Mouse (Mus musculus) kidney, embryonic 16.5 days (tissue): ENCODE measurements around the gene Samd14. TPM values are rescaled to one million over a fixed set of nuclear protein-coding genes. Genes with fewer than 3 reads are reported as not detected.

Experiments used
- ATAC-seq: fragments of 200-750 bp; cut with Nextera tagmentation; 2 replicates; pipeline ENCODE4 v1.8.0; 2017; ENCODE audit warnings: moderate TSS enrichment; ENCODE audit not compliant: low FRiP score, low TSS enrichment
- H3K27ac ChIP-seq: fragments of 300-500 bp; sonication (generic); 2 replicates; pipeline ENCODE4 v1.5.1; 2014; ENCODE audit warnings: low read length
- H3K27me3 ChIP-seq: fragments of 300-500 bp; sonication (generic); 2 replicates; pipeline ENCODE4 v1.6.1; 2014; ENCODE audit warnings: low read length, control low read depth, mixed read lengths; ENCODE audit not compliant: insufficient read depth
- H3K36me3 ChIP-seq: fragments of 300-500 bp; sonication (generic); 2 replicates; pipeline ENCODE4 v1.6.1; 2014; ENCODE audit warnings: low read length, control low read depth, mixed read lengths; ENCODE audit not compliant: insufficient read depth
- H3K4me1 ChIP-seq: fragments of 300-500 bp; sonication (generic); 2 replicates; pipeline ENCODE4 v1.6.1; 2014; ENCODE audit warnings: low read length, control low read depth, mixed read lengths; ENCODE audit not compliant: insufficient read depth
- H3K4me2 ChIP-seq: fragments of 300-500 bp; sonication (generic); replicated peaks from 2 replicates; pipeline ENCODE4 v1.6.1; 2014; ENCODE audit warnings: low read depth, low read length
- H3K4me3 ChIP-seq: fragments of 300-500 bp; sonication (generic); 2 replicates; pipeline ENCODE4 v1.5.1; 2014; ENCODE audit warnings: mild to moderate bottlenecking, low read length
- H3K9ac ChIP-seq: fragments of 300-500 bp; sonication (generic); replicated peaks from 2 replicates; pipeline ENCODE4 v1.6.1; 2014; ENCODE audit warnings: low read length
- H3K9me3 ChIP-seq: fragments of 300-500 bp; sonication (generic); 2 replicates; pipeline ENCODE4 v1.6.1; 2016; ENCODE audit warnings: low read length, control low read depth
- WGBS: fragments of 180-500 bp; shearing (Covaris S2); extraction: QIAGEN DNeasy Blood & Tissue Kit; methylation state at CpG from one replicate; pipeline ENCODE4 v1.1.7; 2014; 5-methylcytosine and 5-hydroxymethylcytosine counted together
- polyA plus RNA-seq: library from polyadenylated mRNA; unstranded; fragments of >200 nt; fragmentation: Nextera tagmentation; extraction: Ambion mirVana; gene quantifications from 2 replicates; pipeline ENCODE4 v1.2.1, GENCODE M21; 2015

Gene Samd14
- polyA plus RNA-seq, 1 experiment from 2014 or later: 19.2 TPM

- ATAC-seq: no peak
- peak overlapping the region; percentile 95 for H3K4me3 ChIP-seq
- peaks cover 48% of the 10 kb centered on the region for H3K4me1 ChIP-seq
- no peaks in the 10 kb centered on the region for H3K27me3 ChIP-seq
- H3K9me3 ChIP-seq: no peaks in the 10 kb centered on the region
- peak overlapping the region; percentile 95 for H3K27ac ChIP-seq
- H3K36me3 ChIP-seq: no peaks in the 10 kb centered on the region
- H3K4me2 ChIP-seq: peak overlapping the region; percentile 90
- 12% methylated on average over 10 of the region's 10 CpGs for WGBS
- peak overlapping the region; percentile 93 for H3K9ac ChIP-seq
Observed at GRCm38 (mm10) chr11:94988780-94989561, 20.7 kb upstream of the Samd14 start.

- peak overlapping the region; percentile 95 for H3K27ac ChIP-seq
- H3K36me3 ChIP-seq: no peaks in the 10 kb centered on the region
- ATAC-seq: peak; percentile 46
- peak overlapping the region; percentile 95 for H3K4me3 ChIP-seq
- H3K4me2 ChIP-seq: peak overlapping the region; percentile 90
- WGBS: 1% methylated on average over 12 of the region's 12 CpGs
- H3K9ac ChIP-seq: peak overlapping the region; percentile 93
- peaks cover 54% of the 10 kb centered on the region for H3K4me1 ChIP-seq
- no peaks in the 10 kb centered on the region for H3K27me3 ChIP-seq
- H3K9me3 ChIP-seq: no peaks in the 10 kb centered on the region
Observed at GRCm38 (mm10) chr11:94989562-94990017, 20.1 kb upstream of the Samd14 start.

- H3K36me3 ChIP-seq: no peaks in the 10 kb centered on the region
- no peak for ATAC-seq
- H3K27ac ChIP-seq: peak overlapping the region; percentile 95
- peak overlapping the region; percentile 90 for H3K4me2 ChIP-seq
- H3K9ac ChIP-seq: peak overlapping the region; percentile 93
- H3K27me3 ChIP-seq: no peaks in the 10 kb centered on the region
- H3K9me3 ChIP-seq: no peaks in the 10 kb centered on the region
- peaks cover 61% of the 10 kb centered on the region for H3K4me1 ChIP-seq
- peak overlapping the region; percentile 95 for H3K4me3 ChIP-seq
- WGBS: 43% methylated on average over 6 of the region's 6 CpGs
Observed at GRCm38 (mm10) chr11:94990102-94990748, 19.5 kb upstream of the Samd14 start.

- H3K4me1 ChIP-seq: peaks cover 68% of the 10 kb centered on the region
Observed at GRCm38 (mm10) chr11:94990749-94991577, 18.7 kb upstream of the Samd14 start, which contains the start of gene Ppp1r9b. Gene Ppp1r9b (plus strand): TSS chr11:94991035.

GRCm38 (mm10) chr11:94991641-94992479, 17.8 kb upstream of the Samd14 start:
- under 1% methylated on average over 94 of the region's 99 CpGs for WGBS
- ATAC-seq: no peak
- H3K4me2 ChIP-seq: peak overlapping the region; percentile 90
- no peaks in the 10 kb centered on the region for H3K9me3 ChIP-seq
- no peaks in the 10 kb centered on the region for H3K27me3 ChIP-seq
- H3K36me3 ChIP-seq: peaks cover 6% of the 10 kb centered on the region
- H3K4me3 ChIP-seq: peak overlapping the region; percentile 95
- peaks cover 69% of the 10 kb centered on the region for H3K4me1 ChIP-seq
- H3K27ac ChIP-seq: peak overlapping the region; percentile 95
- H3K9ac ChIP-seq: peak overlapping the region; percentile 93

More at GRCm38 (mm10) chr11:94990749-94991577, 18.7 kb upstream of the Samd14 start, which contains the start of gene Ppp1r9b:
- H3K27ac ChIP-seq: peak within 1 kb of the TSS; percentile 95
- H3K27me3 ChIP-seq: no peaks in the 10 kb centered on the region
- H3K4me2 ChIP-seq: peak within 1 kb of the TSS; percentile 90
- H3K9ac ChIP-seq: peak within 1 kb of the TSS; percentile 93
- H3K36me3 ChIP-seq: no peaks in the 10 kb centered on the region
- WGBS: under 1% methylated on average over 53 of the region's 69 CpGs
- ATAC-seq: peak; percentile 87
- peak within 1 kb of the TSS; percentile 95 for H3K4me3 ChIP-seq
- no peaks in the 10 kb centered on the region for H3K9me3 ChIP-seq

- H3K27me3 ChIP-seq: no peaks in the 10 kb centered on the region
- WGBS: 0% methylated on average over 20 of the region's 20 CpGs
- peak overlapping the region; percentile 90 for H3K4me2 ChIP-seq
- H3K36me3 ChIP-seq: peaks cover 11% of the 10 kb centered on the region
- no peaks in the 10 kb centered on the region for H3K9me3 ChIP-seq
- ATAC-seq: no peak
- peak overlapping the region; percentile 95 for H3K4me3 ChIP-seq
- H3K4me1 ChIP-seq: peaks cover 65% of the 10 kb centered on the region
- peak overlapping the region; percentile 61 for H3K27ac ChIP-seq
- H3K9ac ChIP-seq: peak overlapping the region; percentile 93
Observed at GRCm38 (mm10) chr11:94992480-94992753, 17.3 kb upstream of the Samd14 start.

GRCm38 (mm10) chr11:94992754-94993606, 16.7 kb upstream of the Samd14 start:
- Histone ChIP-seq H3K27me3 (no peaks in the 10 kb centered on the region), H3K4me2 (peak overlapping the region; percentile 90), H3K27ac (peak overlapping the region; percentile 61), H3K9me3 (no peaks in the 10 kb centered on the region), H3K4me1 (peaks cover 63% of the 10 kb centered on the region), H3K36me3 (peaks cover 17% of the 10 kb centered on the region), H3K9ac (peak overlapping the region; percentile 93), H3K4me3 (peak overlapping the region; percentile 95)
- WGBS: 2% methylated on average over 22 of the region's 22 CpGs
- ATAC-seq: peak; percentile 21; the same call in 1 of the 2 replicates

- Histone ChIP-seq H3K4me2 (peak overlapping the region; percentile 90), H3K4me1 (peaks cover 52% of the 10 kb centered on the region), H3K9me3 (no peaks in the 10 kb centered on the region), H3K27ac (no peak overlapping the region), H3K27me3 (no peaks in the 10 kb centered on the region), H3K4me3 (peak overlapping the region; percentile 95), H3K36me3 (peaks cover 25% of the 10 kb centered on the region), H3K9ac (peak overlapping the region; percentile 93)
- no peak for ATAC-seq
- 27% methylated on average over 10 of the region's 10 CpGs for WGBS
Observed at GRCm38 (mm10) chr11:94994208-94994814, 15.4 kb upstream of the Samd14 start.
